Mouse (Mus musculus) E14TG2a.4 (cell line): ENCODE measurements around the gene Dcun1d4.

Source experiments
- H3K27me3 ChIP-seq: 2 replicates; pipeline ENCODE4 v1.6.1; 2014; ENCODE audit warnings: low read length, control low read depth; ENCODE audit not compliant: insufficient read depth
- H3K36me3 ChIP-seq: 2 replicates; pipeline ENCODE4 v1.6.1; 2014; ENCODE audit warnings: low read length, control low read depth; ENCODE audit not compliant: insufficient read depth
- H3K4me1 ChIP-seq: replicated peaks from 2 replicates; pipeline ENCODE4 v1.6.1; 2014; ENCODE audit warnings: low read depth, low read length, control low read depth
- H3K4me3 ChIP-seq: replicated peaks from 2 replicates; pipeline ENCODE4 v1.5.1; 2014; ENCODE audit warnings: mild to moderate bottlenecking, low read length
- H3K9me3 ChIP-seq: 2 replicates; pipeline ENCODE4 v1.6.1; 2014; ENCODE audit warnings: low read length, control low read depth
- CTCF ChIP-seq: conservative IDR thresholded peaks from 2 replicates; pipeline ENCODE4 v1.5.1; 2014; ENCODE audit warnings: low read length
- NANOG ChIP-seq: IDR thresholded peaks from 2 replicates; pipeline ENCODE4 v1.6.1; 2014; ENCODE audit warnings: borderline replicate concordance, low read length, mixed read lengths
- POU5F1 ChIP-seq: IDR thresholded peaks from 2 replicates; pipeline ENCODE4 v1.6.1; 2014; ENCODE audit warnings: low read length, borderline replicate concordance

Gene Dcun1d4

DNA sequence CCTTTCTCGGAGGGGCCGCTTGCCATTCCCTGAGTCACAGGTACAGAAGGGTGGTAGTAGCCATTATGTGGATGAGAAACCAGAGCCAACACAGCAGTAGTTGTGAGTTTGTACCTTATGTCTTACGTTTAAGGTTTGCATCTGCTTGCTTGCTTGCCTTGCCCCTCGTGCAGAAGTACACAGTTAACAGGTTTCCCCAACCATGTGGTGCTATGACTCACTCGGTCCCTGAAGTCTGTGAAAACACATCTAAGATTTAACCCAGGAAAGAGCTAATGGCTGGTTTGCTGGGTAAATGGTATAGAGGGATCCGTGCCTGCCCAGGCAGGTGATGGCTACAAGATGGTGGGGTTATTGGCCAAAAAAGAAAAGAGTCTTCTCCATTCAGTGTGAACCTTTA, 78.0 kb downstream of the Dcun1d4 start:
- peaks cover 10% of the 10 kb centered on the region; the same call in 1 of the 2 replicates for H3K9me3 ChIP-seq
- no peak for TF ChIP-seq POU5F1
- no peak for TF ChIP-seq NANOG
- no peak for TF ChIP-seq CTCF
- H3K4me3 ChIP-seq, result no peak overlapping the region
- H3K4me1 ChIP-seq, result peaks cover 8% of the 10 kb centered on the region
- no peaks in the 10 kb centered on the region for H3K27me3 ChIP-seq
- H3K36me3 ChIP-seq, result peaks cover 77% of the 10 kb centered on the region

DNA sequence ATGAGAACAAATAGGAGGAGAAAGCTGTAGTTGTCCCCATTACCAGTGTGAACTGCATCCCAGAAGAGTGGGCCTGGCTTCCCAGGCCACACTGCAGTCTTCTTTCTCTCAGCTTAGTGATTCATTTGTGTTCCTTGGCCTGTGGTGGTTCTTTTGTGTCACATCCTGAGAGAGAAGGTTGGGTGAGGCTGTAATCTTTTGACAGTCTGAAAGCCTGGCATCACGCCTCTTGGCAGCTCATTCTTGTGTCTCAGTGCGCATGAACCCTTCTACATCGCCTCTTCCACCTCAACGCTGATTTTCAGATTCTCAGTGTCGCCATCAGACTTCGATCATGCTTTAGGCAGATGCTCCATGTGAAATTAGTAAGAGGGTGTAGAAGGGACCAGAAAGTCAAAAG, 83.2 kb downstream of the Dcun1d4 start:
- H3K27me3 ChIP-seq, result no peaks in the 10 kb centered on the region
- no peaks in the 10 kb centered on the region for H3K4me1 ChIP-seq
- H3K4me3 ChIP-seq, result no peak overlapping the region
- 0 out of 2 replicates have a peak, but pooled peaks cover 4% of the 10 kb centered on the region for H3K9me3 ChIP-seq
- H3K36me3 ChIP-seq, result peaks cover 27% of the 10 kb centered on the region
- TF ChIP-seq CTCF, result no peak

DNA sequence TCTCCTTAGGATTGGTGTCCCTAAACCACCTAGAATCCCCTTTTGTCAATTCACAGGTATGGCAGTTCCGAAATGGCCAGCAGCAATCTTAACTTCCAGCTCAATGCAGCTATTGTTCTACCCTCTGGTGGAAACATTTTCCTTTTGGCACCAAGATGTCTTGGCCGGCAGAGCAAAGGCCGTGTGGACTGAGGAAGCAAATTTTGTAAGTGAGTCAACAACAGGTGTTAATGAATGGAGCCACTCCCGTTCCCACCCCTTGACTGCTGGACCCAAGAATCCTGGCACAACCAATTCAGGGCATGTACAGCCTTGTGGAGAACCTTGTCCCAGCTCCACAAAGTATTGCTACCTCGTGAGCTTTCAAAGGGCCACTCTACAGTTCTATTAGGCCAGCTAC, 85.3 kb downstream of the Dcun1d4 start:
- H3K4me1 ChIP-seq, result peaks cover 3% of the 10 kb centered on the region; the same call in 1 of the 2 replicates
- peaks cover 12% of the 10 kb centered on the region for H3K36me3 ChIP-seq
- H3K27me3 ChIP-seq, result no peaks in the 10 kb centered on the region
- H3K4me3 ChIP-seq, result no peak overlapping the region
- TF ChIP-seq NANOG, result no peak
- no peak for TF ChIP-seq CTCF
- no peak for TF ChIP-seq POU5F1
- 0 out of 2 replicates have a peak, but pooled peaks cover 4% of the 10 kb centered on the region for H3K9me3 ChIP-seq

DNA sequence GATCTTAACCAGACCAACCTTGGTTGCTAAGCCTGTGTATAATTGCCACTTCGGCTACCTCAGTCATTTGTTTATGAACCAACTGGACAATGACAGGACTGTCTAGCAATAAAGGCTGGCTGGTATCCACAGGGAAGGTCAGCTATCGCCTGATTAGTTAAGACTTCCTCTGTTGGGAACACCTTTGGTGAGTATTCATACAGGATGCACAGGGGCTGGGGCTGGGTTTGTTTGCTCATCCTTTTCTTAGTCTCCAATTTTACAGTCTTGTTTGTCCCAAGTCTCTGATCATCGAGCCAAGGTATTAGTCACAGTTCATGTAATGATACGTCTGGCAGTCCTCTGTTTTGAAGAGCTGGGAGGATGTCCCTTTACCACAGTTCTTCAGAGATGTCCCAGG, 86.1 kb downstream of the Dcun1d4 start:
- H3K27me3 ChIP-seq, result no peaks in the 10 kb centered on the region
- TF ChIP-seq CTCF (no peak), NANOG (no peak), POU5F1 (no peak)
- peaks cover 3% of the 10 kb centered on the region; the same call in 1 of the 2 replicates for H3K4me1 ChIP-seq
- peaks cover 4% of the 10 kb centered on the region for H3K36me3 ChIP-seq
- H3K9me3 ChIP-seq, result no peaks in the 10 kb centered on the region
- H3K4me3 ChIP-seq, result no peak overlapping the region

DNA sequence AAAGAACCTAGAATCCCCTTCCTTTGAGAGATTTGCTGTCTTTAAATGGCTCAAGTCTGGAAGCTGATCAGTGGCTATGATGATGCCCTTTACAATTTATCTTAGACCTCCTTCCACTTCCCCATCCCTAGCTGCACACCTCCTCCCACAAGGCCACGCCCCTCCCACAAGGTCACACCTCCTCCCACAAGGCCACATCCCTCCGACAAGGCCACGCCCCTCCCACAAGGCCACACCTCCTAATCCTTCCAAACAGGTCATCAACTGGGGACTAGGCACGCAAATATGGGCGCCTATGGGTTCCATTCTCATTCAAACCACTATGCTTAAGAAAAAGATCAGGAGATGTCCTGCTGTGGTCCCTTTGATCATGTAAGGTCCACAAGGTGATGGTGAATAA, 88.4 kb downstream of the Dcun1d4 start:
- H3K27me3 ChIP-seq, result no peaks in the 10 kb centered on the region
- no peaks in the 10 kb centered on the region for H3K36me3 ChIP-seq
- H3K9me3 ChIP-seq, result no peaks in the 10 kb centered on the region
- H3K4me1 ChIP-seq, result peaks cover 3% of the 10 kb centered on the region; the same call in 1 of the 2 replicates
- no peak for TF ChIP-seq CTCF
- no peak for TF ChIP-seq POU5F1
- TF ChIP-seq NANOG, result peak; percentile 14; the same call in 1 of the 2 replicates
- H3K4me3 ChIP-seq, result no peak overlapping the region

DNA sequence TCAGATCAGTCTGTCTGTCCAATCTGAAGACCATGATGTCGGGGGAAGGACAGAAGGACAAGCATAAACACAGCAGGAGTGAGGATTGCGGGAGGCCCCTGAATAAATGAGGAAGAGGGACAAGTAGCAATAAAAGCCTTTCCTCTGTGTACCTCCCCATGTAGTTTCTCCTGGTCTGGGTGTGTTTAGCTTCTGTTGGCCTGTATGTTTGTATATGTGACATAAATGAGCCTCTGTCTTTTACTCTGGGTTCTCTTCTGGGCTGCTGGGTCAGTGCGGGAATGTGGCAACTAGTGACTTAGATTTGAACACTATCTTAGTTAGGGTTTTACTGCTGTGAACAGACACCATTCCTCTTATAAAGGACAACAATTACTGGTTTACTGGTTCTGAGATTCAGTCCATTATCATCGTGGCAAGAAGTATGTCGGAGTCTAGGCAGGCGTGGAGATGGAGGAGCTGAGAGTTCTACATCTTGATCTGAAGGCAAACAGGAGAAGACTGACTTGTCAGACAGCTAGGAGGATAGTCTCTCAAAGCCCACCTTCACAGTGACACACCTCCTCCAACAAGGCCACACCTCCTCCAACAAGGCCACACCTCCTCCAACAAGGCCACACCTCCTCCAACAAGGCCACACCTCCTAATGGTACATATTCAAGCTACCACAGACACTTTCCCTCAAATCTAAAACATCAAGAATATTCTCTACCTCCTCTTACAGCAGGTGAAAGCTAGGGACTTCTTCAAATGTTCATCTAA, 90.8 kb downstream of the Dcun1d4 start:
- Histone ChIP-seq H3K27me3 (no peaks in the 10 kb centered on the region), H3K9me3 (no peaks in the 10 kb centered on the region), H3K4me1 (peaks cover 3% of the 10 kb centered on the region; the same call in 1 of the 2 replicates), H3K4me3 (no peak overlapping the region), H3K36me3 (no peaks in the 10 kb centered on the region)
- TF ChIP-seq POU5F1, result no peak

DNA sequence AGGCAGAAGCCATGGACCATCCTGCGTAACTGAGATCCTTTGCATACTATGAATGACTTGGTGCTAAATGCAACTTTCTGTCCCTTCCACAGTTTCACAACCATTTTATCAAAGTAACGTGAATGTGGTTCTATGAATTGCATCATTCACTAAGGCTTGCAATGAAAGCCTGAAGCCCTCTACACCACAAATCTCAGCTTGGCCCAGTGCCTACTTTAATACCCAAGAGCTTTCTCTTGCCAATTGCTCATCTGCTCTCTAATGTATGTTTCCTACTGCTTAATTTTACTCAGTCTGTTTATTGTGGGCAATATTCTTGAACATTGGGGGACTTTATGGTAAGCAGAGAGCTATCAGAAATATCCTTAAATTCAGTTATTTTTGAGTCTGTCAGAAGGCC, 92.0 kb downstream of the Dcun1d4 start:
- no peak overlapping the region for H3K4me3 ChIP-seq
- H3K27me3 ChIP-seq, result no peaks in the 10 kb centered on the region
- no peaks in the 10 kb centered on the region for H3K9me3 ChIP-seq
- TF ChIP-seq NANOG (no peak), POU5F1 (no peak), CTCF (no peak)
- H3K36me3 ChIP-seq, result no peaks in the 10 kb centered on the region
- peaks cover 3% of the 10 kb centered on the region; the same call in 1 of the 2 replicates for H3K4me1 ChIP-seq

DNA sequence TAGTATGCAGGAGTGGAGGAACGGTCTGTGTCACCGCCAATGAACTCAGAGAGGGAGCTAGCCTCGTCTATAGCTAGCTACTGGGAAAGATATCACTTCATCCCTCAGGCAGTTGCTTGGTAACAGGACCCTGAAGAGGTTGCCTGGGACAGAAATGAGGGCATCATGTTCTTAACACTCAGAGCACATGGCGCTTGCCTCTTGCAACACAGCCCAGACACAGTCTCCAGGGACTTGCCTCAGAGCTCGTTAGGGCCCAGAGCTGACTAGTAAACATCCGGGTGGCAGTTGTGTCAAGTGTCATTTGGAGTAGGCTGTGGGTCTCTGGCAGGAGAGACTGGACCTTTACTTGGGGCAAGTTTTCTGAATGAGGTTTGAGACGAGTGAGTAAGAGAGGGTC, 93.0 kb downstream of the Dcun1d4 start:
- Histone ChIP-seq H3K4me3 (no peak overlapping the region), H3K27me3 (no peaks in the 10 kb centered on the region), H3K9me3 (no peaks in the 10 kb centered on the region), H3K36me3 (no peaks in the 10 kb centered on the region), H3K4me1 (peaks cover 3% of the 10 kb centered on the region; the same call in 1 of the 2 replicates)
- TF ChIP-seq POU5F1, result no peak

DNA sequence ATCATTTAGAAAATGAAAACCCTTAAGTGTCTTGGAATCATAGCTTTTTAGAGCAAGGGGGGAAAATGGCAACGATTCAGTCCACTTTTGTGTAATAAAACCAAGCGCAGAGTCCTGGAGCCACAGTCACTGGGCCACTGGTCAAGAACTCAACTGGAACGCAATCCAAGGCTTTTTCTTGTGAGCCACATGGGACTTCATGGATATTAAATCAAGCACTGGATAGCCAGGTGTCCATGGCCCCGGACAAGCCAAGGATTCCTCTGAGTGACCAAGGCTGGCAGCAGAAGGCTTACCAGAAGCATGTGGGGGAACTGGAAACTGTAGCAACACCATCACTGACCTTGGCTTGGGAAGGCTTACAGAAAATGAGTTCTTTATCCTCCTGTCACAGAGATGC, 93.8 kb downstream of the Dcun1d4 start:
- TF ChIP-seq NANOG, result no peak
- TF ChIP-seq POU5F1, result no peak
- TF ChIP-seq CTCF, result no peak
- Histone ChIP-seq H3K4me3 (no peak overlapping the region), H3K27me3 (no peaks in the 10 kb centered on the region), H3K9me3 (no peaks in the 10 kb centered on the region), H3K36me3 (no peaks in the 10 kb centered on the region), H3K4me1 (no peaks in the 10 kb centered on the region)

DNA sequence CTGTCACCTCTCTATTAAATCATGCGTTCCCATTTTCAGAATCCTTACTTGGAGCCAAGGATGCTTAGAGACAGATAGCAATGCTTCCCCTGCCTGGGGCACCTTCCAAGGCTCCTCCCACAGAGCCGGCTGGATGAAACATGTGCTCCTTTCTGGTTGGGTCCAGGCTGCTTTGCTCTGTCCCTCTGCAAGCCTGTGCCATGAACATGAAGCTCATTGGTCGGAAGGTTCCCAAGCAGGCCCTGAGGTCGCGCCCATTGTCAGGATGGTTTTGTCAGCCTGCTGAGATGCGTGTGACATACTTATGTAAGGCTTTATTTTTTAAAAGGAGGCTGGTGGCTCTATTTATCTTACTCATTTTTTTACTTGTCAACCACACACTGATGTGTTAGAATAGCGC, 95.9 kb downstream of the Dcun1d4 start:
- H3K4me1 ChIP-seq, result no peaks in the 10 kb centered on the region
- H3K27me3 ChIP-seq, result no peaks in the 10 kb centered on the region
- no peak for TF ChIP-seq CTCF
- TF ChIP-seq NANOG, result no peak
- TF ChIP-seq POU5F1, result no peak
- H3K9me3 ChIP-seq, result no peaks in the 10 kb centered on the region
- no peaks in the 10 kb centered on the region for H3K36me3 ChIP-seq
- H3K4me3 ChIP-seq, result no peak overlapping the region
